Mouse (Mus musculus) embryonic facial prominence, embryonic 10.5 days (tissue): ENCODE results near the gene Apoc2. TPM values are rescaled to one million over a fixed set of nuclear protein-coding genes. Genes with fewer than 3 reads are reported as not detected.
A peak's percentile ranks its signal among the peaks of the same experiment; 100 is the strongest.

ENCODE experiments used
- DNase-seq: peaks from one replicate; pipeline ENCODE4 v3.0.0-alpha.2; 2017; ENCODE audit warnings: low spot score
- H3K27ac ChIP-seq: fragments of 300-500 bp; sonication (generic); replicated peaks from 2 replicates; pipeline ENCODE4 v1.5.1; 2016; ENCODE audit warnings: mild to moderate bottlenecking
- H3K27me3 ChIP-seq: fragments of 300-500 bp; sonication (generic); replicated peaks from 2 replicates; pipeline ENCODE4 v1.6.1; 2016; ENCODE audit warnings: low read depth, mild to moderate bottlenecking; ENCODE audit not compliant: poor library complexity, severe bottlenecking
- H3K36me3 ChIP-seq: fragments of 300-500 bp; sonication (generic); replicated peaks from 2 replicates; pipeline ENCODE4 v1.6.1; 2016; ENCODE audit warnings: mild to moderate bottlenecking, moderate library complexity
- H3K4me1 ChIP-seq: fragments of 300-500 bp; sonication (generic); 2 replicates; pipeline ENCODE4 v1.6.1; 2016
- H3K4me3 ChIP-seq: fragments of 300-500 bp; sonication (generic); 2 replicates; pipeline ENCODE4 v1.5.1; 2016; ENCODE audit warnings: mild to moderate bottlenecking, moderate library complexity
- H3K9me3 ChIP-seq: fragments of 300-500 bp; sonication (generic); 2 replicates; pipeline ENCODE4 v1.6.1; 2016; ENCODE audit warnings: mild to moderate bottlenecking
- WGBS: fragments of 180-500 bp; shearing (Covaris S2); methylation state at CpG from one replicate; pipeline ENCODE4 v1.1.7; 2016; 5-methylcytosine and 5-hydroxymethylcytosine counted together
- polyA plus RNA-seq: library from polyadenylated mRNA; unstranded; fragments of >200 nt; fragmentation: Nextera tagmentation; extraction: Ambion mirVana; gene quantifications from 2 replicates; pipeline ENCODE4 v1.2.1, GENCODE M21; 2016

Gene Apoc2
- polyA plus RNA-seq, 1 experiment from 2014 or later, result 0.47 TPM

DNA sequence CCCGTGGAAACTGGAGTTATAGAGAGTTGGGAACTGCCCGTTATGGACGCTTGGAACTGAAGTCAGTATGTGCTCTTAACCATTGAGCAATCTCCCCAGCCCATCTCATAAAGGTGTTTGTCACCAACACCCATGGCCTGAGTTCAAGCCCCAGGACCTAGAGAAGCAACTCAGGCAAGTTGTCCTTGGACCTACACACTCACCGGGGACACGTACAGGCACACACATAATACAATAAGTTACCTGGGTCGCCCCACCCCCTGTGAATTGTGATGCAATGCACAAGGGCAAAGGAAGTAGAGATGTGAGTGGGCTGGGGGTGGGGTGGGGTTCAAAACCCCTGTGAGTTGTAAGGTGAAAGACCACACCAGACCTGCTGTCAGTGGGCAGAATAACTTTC is 8.8 kb upstream of the Apoc2 start:
- Histone ChIP-seq H3K27me3 (no peaks in the 10 kb centered on the region), H3K36me3 (no peaks in the 10 kb centered on the region), H3K4me3 (no peak overlapping the region; the same call in 1 of the 2 replicates), H3K4me1 (peaks cover 17% of the 10 kb centered on the region), H3K27ac (peak overlapping the region; percentile 79), H3K9me3 (0 out of 2 replicates have a peak, but pooled peaks cover 3% of the 10 kb centered on the region)
- 80% methylated on average over 6 of the region's 6 CpGs for WGBS
- DNase-seq, result no peak

DNA sequence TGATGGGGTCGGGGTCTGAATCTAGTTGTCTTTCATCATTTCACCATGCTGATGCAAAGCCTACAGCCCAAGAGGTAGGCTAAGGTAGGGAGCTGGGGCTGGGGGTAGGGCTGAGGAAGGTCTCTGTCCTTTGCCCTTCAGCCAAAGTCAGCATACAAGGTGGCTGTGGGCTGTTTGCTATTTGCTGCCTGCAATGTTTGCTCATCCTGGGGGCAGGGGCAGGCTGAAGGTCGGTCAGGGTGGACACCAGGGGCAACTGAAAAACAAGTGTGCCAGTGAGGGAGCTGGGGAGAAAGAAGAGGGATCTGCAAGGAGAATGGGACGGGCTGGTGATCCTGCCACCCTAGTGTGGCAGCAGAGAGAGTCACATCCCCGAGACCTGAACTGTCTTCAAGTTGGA is 7.6 kb upstream of the Apoc2 start:
- no peak overlapping the region for H3K4me3 ChIP-seq
- peak overlapping the region; percentile 67 for H3K27ac ChIP-seq
- no peak for DNase-seq
- no peaks in the 10 kb centered on the region for H3K9me3 ChIP-seq
- peaks cover 14% of the 10 kb centered on the region for H3K4me1 ChIP-seq
- no peaks in the 10 kb centered on the region; the same call in 1 of the 2 replicates for H3K27me3 ChIP-seq
- 69% methylated on average over 4 of the region's 4 CpGs for WGBS
- H3K36me3 ChIP-seq, result no peaks in the 10 kb centered on the region

DNA sequence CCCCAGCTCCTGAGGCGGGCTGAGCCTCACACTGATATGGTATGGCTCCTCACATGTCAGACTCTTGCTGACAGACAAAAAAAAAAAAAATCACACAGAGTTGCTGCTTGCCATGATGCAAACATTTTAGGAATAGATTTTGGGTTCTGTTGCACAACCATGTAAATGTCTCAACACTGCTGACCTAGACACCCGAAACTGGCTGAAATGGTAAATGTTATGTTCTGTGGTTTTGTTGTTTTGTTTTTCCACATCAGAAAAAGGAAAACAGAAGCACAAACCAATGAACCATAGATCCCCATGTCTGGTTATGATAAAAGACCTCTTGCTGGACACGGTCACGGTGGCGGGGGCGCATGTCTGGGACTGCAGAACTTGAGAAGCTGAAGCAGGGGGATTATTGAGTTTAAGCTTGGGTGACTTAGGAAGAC is 6.0 kb upstream of the Apoc2 start:
- Histone ChIP-seq H3K36me3 (no peaks in the 10 kb centered on the region), H3K27me3 (no peaks in the 10 kb centered on the region; the same call in 1 of the 2 replicates), H3K4me1 (peaks cover 14% of the 10 kb centered on the region), H3K9me3 (no peaks in the 10 kb centered on the region), H3K4me3 (no peak overlapping the region), H3K27ac (no peak overlapping the region)
- DNase-seq, result no peak
- 85% methylated on average over 6 of the region's 6 CpGs for WGBS

DNA sequence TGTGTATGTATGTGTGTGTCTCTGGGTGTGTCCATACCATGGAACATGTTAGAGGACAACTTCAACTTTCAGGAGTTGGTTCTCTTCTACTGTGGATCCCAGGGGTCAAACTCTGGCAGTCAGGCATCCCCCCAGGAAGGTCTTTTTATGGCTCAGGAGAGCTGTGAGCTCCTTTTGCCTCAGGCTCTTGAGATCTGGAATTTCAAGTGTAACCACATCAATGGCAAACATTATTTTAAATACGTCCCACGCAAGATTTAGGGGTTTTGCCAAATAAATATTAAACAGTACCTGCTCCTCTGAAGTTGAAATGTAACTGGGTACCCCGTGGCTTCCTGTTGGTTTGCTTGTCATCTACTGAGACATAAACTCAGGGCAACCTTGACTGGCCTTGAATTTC is 5.2 kb upstream of the Apoc2 start:
- Histone ChIP-seq H3K4me1 (peaks cover 14% of the 10 kb centered on the region), H3K4me3 (no peak overlapping the region), H3K9me3 (no peaks in the 10 kb centered on the region), H3K36me3 (no peaks in the 10 kb centered on the region), H3K27ac (no peak overlapping the region), H3K27me3 (no peaks in the 10 kb centered on the region; the same call in 1 of the 2 replicates)
- DNase-seq, result no peak
- WGBS, result 77% methylated on average over 3 of the region's 3 CpGs

DNA sequence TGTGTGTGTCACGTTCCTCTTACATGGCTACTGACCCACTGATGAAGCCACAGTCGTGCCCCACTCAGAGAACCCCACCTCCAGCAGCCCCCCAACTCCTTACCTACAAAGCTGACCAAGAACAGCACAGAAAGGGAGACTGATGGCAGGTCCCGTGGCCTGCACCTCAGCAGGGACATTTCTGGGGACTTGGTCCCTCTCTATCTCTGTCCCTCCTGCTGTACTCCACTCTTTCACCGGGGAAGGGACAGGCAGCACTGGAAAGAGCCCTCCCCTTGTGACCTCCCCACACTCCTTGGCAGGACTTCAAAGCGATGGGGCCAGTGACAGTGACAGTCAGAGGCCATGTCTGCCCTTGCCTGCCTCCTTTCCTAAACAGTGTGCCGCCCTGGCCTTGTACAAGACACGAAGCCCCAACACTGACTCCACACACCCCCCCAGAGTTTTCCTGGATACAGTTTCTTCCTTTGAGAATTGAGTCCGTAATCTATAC is 3.5 kb upstream of the Apoc2 start, which contains the start of the genes Gm44805 and Apoc4:
Gm44805 (minus strand) TSS at position 222 of the 493 bp plus-strand sequence.
Apoc4 (minus strand) TSS at position 278 of the 493 bp plus-strand sequence.
- H3K4me1 ChIP-seq, result peaks cover 5% of the 10 kb centered on the region
- no peak within 1 kb of the TSS for H3K4me3 ChIP-seq
- no peaks in the 10 kb centered on the region; the same call in 1 of the 2 replicates for H3K27me3 ChIP-seq
- no peaks in the 10 kb centered on the region for H3K36me3 ChIP-seq
- H3K9me3 ChIP-seq, result no peaks in the 10 kb centered on the region
- DNase-seq, result no peak
- WGBS, result 63% methylated on average over 8 of the region's 8 CpGs
- no peak within 1 kb of the TSS for H3K27ac ChIP-seq

DNA sequence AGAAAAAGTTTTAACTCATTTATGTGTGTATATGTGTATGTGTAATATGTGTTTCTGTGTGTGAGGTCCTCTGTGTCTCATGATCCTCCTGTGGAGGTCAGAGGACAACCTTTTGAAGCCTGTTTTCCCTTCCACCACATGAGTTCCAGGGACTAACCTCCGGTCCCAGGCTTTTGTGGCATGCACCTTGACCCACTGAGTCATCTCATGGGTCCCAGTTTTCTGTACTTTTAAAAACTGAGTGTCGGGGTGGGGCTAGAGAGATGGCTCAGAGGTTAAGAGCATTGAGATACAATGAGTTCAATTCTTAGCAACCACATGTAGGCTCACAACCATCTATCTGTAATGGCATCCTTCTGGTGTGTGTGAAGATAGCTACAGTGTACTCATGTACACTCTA is 3.0 kb upstream of the Apoc2 start:
- DNase-seq, result no peak
- no peak overlapping the region for H3K4me3 ChIP-seq
- H3K36me3 ChIP-seq, result no peaks in the 10 kb centered on the region
- no peaks in the 10 kb centered on the region; the same call in 1 of the 2 replicates for H3K27me3 ChIP-seq
- H3K9me3 ChIP-seq, result no peaks in the 10 kb centered on the region
- no peak overlapping the region for H3K27ac ChIP-seq
- WGBS, result 84% methylated on average over 2 of the region's 2 CpGs
- H3K4me1 ChIP-seq, result peaks cover under 1% of the 10 kb centered on the region

DNA sequence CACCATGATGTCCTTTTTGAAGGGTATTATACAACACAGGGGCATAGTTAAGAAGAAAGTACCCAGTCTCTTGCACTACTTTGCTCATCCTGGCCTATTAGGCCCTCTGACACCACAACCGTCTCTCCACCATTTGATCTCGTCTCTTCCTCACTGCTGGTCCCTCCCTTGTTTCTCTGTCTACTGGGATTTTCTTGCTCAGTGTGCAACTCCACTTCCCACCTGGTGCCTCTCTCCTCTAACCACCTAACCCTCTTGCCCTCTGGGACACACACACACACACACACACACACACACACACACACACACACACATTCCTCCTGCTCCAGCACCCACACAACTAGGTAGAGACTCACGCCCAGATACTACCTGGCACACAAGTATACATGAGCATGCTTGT is 1.2 kb upstream of the Apoc2 start:
- H3K4me1 ChIP-seq, result no peaks in the 10 kb centered on the region
- no peaks in the 10 kb centered on the region for H3K36me3 ChIP-seq
- WGBS, result 87% methylated on average over 3 of the region's 3 CpGs
- H3K27me3 ChIP-seq, result no peaks in the 10 kb centered on the region; the same call in 1 of the 2 replicates
- H3K27ac ChIP-seq, result no peak overlapping the region
- no peak for DNase-seq
- no peaks in the 10 kb centered on the region for H3K9me3 ChIP-seq
- H3K4me3 ChIP-seq, result no peak overlapping the region

DNA sequence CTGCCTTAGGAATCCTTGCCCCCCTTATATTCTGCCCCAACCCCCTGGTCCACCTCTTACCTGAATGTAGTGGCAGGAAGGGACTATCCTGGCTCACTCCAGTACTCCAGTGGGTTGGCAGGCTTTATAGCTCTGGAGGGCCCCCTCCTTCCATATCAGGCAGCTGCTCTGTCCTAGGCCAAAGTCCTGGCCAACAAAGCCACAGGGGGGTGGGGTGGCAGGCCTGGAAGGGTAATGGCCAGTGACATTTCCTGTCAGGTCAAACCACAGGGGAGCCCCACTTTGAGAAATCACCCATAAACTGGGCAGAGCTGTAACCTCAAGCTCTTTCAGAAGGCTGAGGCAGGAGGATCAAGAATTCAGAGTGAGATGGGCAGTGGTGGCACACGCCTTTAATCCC is 1.1 kb downstream of the Apoc2 start:
- Histone ChIP-seq H3K27me3 (no peaks in the 10 kb centered on the region; the same call in 1 of the 2 replicates), H3K27ac (no peak overlapping the region), H3K36me3 (no peaks in the 10 kb centered on the region), H3K4me1 (no peaks in the 10 kb centered on the region), H3K9me3 (no peaks in the 10 kb centered on the region), H3K4me3 (no peak overlapping the region)
- no peak for DNase-seq
- WGBS, result 70% methylated on average over 1 of the region's 1 CpGs

DNA sequence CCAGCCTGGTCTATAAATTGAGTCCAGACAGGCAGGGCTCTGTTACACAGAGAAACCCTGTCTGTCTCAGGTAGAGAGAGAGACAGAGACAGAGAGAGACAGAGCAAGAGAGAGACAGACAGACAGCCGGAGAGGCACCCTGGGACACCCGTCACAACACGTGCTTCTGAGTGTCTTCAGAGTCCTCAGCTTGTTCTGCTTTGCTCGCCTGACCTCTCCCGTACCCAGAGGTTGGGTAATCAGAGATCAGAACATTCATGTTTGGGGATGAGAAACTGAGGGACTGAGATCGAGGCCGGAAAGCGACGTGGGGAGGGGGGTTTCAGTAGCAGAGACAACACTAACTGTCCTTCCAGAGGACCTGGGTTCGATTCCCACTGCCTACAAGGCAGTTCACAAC is 1.9 kb downstream of the Apoc2 start:
- DNase-seq, result no peak
- 84% methylated on average over 10 of the region's 10 CpGs for WGBS
- Histone ChIP-seq H3K9me3 (no peaks in the 10 kb centered on the region), H3K4me1 (no peaks in the 10 kb centered on the region), H3K36me3 (no peaks in the 10 kb centered on the region), H3K27me3 (no peaks in the 10 kb centered on the region), H3K4me3 (no peak overlapping the region), H3K27ac (no peak overlapping the region)

DNA sequence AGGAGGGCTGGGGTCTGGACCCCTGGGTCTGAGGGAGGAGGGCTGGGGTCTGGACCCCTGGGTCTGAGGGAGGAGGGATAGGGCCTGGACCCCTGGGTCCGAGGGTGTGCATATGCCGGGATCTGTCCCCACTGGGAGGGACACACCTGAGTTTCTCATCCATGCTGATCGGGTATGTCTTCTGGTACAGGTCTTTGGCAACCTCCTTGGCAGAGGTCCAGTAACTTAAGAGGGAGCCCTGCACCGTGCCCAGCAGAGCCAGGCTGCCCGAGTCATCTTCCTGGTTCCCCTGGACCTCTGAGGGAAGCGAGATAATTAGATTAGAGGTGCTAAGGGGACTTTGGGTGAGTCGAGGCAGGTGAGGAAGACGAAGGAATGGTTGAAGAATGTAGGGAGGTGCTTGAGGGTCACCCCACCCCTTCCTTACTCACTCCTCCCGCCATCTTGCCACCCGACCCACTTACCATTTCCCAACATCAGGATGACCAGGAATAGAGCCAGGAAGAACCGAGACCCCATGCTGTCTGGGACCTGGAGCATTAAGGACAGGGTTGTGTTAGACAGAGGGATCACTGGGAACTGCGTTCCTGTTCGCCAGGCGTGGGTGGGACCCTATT is 4.5 kb downstream of the Apoc2 start:
- Histone ChIP-seq H3K4me3 (no peak overlapping the region), H3K9me3 (no peaks in the 10 kb centered on the region), H3K27ac (no peak overlapping the region), H3K27me3 (no peaks in the 10 kb centered on the region), H3K36me3 (no peaks in the 10 kb centered on the region), H3K4me1 (peaks cover 9% of the 10 kb centered on the region)
- WGBS, result 67% methylated on average over 14 of the region's 14 CpGs
- DNase-seq, result no peak

DNA sequence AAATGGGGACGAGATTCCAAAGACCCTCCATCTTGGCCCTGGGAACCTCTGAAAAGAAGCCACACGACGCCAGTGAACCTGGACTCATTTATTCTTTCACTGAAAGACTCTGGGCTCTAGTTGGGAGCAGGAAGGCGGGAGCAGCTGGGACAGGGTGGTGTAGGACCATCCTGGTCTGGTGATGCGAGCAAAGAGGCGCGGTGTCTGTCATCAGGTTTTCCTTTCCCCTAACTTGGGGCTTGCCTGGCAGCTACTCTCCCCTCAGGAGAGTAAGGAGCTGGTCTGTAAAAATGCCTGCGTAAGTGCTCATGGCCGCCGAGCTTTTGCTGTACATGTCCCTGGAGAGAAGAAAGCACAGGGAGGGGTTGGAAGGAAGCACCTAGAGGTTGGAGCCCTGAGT is 6.2 kb downstream of the Apoc2 start:
- Histone ChIP-seq H3K4me1 (peaks cover 9% of the 10 kb centered on the region), H3K9me3 (no peaks in the 10 kb centered on the region), H3K4me3 (no peak overlapping the region), H3K27ac (no peak overlapping the region), H3K27me3 (no peaks in the 10 kb centered on the region), H3K36me3 (no peaks in the 10 kb centered on the region)
- DNase-seq, result no peak
- 70% methylated on average over 10 of the region's 10 CpGs for WGBS

DNA sequence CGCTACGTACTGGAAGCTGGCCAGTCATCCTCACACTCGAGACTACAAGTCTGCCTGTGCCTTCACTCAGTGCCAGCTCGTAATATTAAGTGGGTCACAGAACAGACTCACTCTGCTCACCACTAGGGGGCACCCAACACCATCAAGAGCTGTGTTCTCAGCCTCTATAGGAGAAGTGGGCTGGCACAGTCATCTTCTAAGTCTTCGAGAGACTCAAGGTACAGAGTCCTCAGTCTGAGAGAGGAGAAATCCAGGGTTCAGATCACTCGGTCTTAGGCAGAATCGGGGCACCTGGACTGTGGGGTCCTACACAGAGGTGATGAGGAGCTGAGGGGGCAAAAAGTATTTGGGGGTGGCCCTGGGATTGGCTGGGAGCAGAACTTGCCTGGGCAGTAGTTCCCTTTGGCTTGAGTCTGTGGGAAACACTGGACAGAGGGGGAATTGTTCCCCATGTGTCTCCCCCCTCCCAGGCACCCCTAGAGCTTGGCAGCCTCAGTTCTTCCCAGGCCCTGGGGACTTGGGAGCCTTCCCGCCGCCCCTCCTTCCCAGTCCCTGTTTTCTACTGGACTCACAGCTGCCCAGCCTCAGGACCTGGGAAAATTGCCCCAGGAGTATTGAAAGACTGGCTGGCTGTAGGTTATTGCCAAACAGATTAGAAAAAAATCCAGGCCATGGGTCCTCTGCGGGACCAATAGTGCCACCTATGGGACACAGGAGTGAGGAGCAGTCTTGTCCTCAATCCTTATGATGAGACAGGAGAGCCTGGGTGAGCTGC is 8.6 kb downstream of the Apoc2 start:
- H3K27me3 ChIP-seq, result no peaks in the 10 kb centered on the region
- H3K36me3 ChIP-seq, result no peaks in the 10 kb centered on the region
- peak overlapping the region; percentile 76 for H3K27ac ChIP-seq
- H3K9me3 ChIP-seq, result no peaks in the 10 kb centered on the region
- peaks cover 18% of the 10 kb centered on the region for H3K4me1 ChIP-seq
- WGBS, result 10% methylated on average over 10 of the region's 10 CpGs
- peak; percentile 90 for DNase-seq
- H3K4me3 ChIP-seq, result peak overlapping the region; percentile 40

DNA sequence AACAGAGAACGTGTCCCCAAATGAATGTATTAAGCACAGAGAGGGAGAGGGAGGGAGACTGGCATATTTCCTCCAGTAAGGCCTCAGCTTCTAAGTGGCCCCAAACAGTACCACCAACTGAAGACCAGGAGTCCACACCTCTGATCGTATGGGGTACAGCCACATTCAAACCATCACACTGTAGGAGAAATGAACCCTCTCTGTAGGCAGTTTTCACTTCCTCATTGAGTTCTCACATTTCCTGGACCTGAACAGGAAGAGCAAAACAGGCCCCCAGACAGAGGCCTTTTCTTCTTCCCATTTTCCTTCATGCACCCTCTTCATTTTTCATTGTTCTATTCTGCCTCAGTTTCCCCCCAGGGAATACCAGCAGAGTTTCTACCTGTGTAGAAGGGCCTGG is 10.3 kb downstream of the Apoc2 start:
- no peaks in the 10 kb centered on the region for H3K9me3 ChIP-seq
- 80% methylated on average over 2 of the region's 2 CpGs for WGBS
- H3K27ac ChIP-seq, result no peak overlapping the region

More for the DNA sequence above, 10.3 kb downstream of the Apoc2 start:
- Histone ChIP-seq H3K4me1 (peaks cover 27% of the 10 kb centered on the region), H3K36me3 (peaks cover 6% of the 10 kb centered on the region), H3K27me3 (no peaks in the 10 kb centered on the region), H3K4me3 (no peak overlapping the region)
- no peak for DNase-seq
